Mouse (Mus musculus) forebrain, postnatal 0 days (tissue): ENCODE measurements around the gene Gdf1. TPM values are rescaled to one million over a fixed set of nuclear protein-coding genes. Genes with fewer than 3 reads are reported as not detected.

Experiments
- ATAC-seq: fragments of 200-750 bp; cut with Nextera tagmentation; 2 replicates; pipeline ENCODE4 v1.8.0; 2017; ENCODE audit warnings: mild to moderate bottlenecking, moderate library complexity
- DNase-seq: peaks from one replicate; pipeline ENCODE4 v3.0.0-alpha.2; 2015
- H3K27ac ChIP-seq: fragments of 300-500 bp; sonication (generic); 2 replicates; pipeline ENCODE4 v1.5.1; 2014; ENCODE audit warnings: low read depth, mild to moderate bottlenecking, antibody characterized with exemption, low read length, moderate library complexity, mixed read lengths
- H3K27me3 ChIP-seq: fragments of 300-500 bp; sonication (generic); 2 replicates; pipeline ENCODE4 v1.6.1; 2014; ENCODE audit warnings: mild to moderate bottlenecking, low read length, mixed read lengths; ENCODE audit not compliant: insufficient read depth
- H3K36me3 ChIP-seq: fragments of 300-500 bp; sonication (generic); 2 replicates; pipeline ENCODE4 v1.6.1; 2014; ENCODE audit warnings: mild to moderate bottlenecking, moderate library complexity; ENCODE audit not compliant: insufficient read depth
- H3K4me1 ChIP-seq: fragments of 300-500 bp; sonication (generic); 2 replicates; pipeline ENCODE4 v1.6.1; 2014; ENCODE audit warnings: antibody characterized with exemption; ENCODE audit not compliant: insufficient read depth
- H3K4me2 ChIP-seq: fragments of 300-500 bp; sonication (generic); 2 replicates; pipeline ENCODE4 v1.6.1; 2014; ENCODE audit warnings: low read depth, mild to moderate bottlenecking, moderate library complexity
- H3K4me3 ChIP-seq: fragments of 300-500 bp; sonication (generic); 2 replicates; pipeline ENCODE4 v1.5.1; 2014; ENCODE audit warnings: low read depth, low read length, mixed read lengths
- H3K9ac ChIP-seq: fragments of 300-500 bp; sonication (generic); 2 replicates; pipeline ENCODE4 v1.6.1; 2014; ENCODE audit warnings: mild to moderate bottlenecking
- H3K9me3 ChIP-seq: fragments of 300-500 bp; sonication (generic); 2 replicates; pipeline ENCODE4 v1.6.1; 2016; ENCODE audit warnings: low read length
- CTCF ChIP-seq: sonication (generic); IDR thresholded peaks from 2 replicates; pipeline ENCODE4 v1.5.1; 2016; ENCODE audit warnings: antibody characterized with exemption, control low read depth, low read depth
- WGBS: fragments of 180-500 bp; shearing (Covaris S2); extraction: QIAGEN DNeasy Blood & Tissue Kit; methylation state at CpG from one replicate; pipeline ENCODE4 v1.1.7; 2014; 5-methylcytosine and 5-hydroxymethylcytosine counted together
- polyA plus RNA-seq: library from polyadenylated mRNA; unstranded; fragments of >200 nt; fragmentation: Nextera tagmentation; extraction: Ambion mirVana; gene quantifications from 2 replicates; pipeline ENCODE4 v1.2.1, GENCODE M21; 2015
- total RNA-seq: library from RNA; depleted of rRNA; stranded (reverse); fragments of >200 nt; gene quantifications from 2 replicates; pipeline ENCODE4 v1.2.3, GENCODE M21; 2014

Gdf1 gene
- total and polyA plus RNA-seq, 2 experiments from 2014 or later: 6.2 to 8.1 TPM

DNA sequence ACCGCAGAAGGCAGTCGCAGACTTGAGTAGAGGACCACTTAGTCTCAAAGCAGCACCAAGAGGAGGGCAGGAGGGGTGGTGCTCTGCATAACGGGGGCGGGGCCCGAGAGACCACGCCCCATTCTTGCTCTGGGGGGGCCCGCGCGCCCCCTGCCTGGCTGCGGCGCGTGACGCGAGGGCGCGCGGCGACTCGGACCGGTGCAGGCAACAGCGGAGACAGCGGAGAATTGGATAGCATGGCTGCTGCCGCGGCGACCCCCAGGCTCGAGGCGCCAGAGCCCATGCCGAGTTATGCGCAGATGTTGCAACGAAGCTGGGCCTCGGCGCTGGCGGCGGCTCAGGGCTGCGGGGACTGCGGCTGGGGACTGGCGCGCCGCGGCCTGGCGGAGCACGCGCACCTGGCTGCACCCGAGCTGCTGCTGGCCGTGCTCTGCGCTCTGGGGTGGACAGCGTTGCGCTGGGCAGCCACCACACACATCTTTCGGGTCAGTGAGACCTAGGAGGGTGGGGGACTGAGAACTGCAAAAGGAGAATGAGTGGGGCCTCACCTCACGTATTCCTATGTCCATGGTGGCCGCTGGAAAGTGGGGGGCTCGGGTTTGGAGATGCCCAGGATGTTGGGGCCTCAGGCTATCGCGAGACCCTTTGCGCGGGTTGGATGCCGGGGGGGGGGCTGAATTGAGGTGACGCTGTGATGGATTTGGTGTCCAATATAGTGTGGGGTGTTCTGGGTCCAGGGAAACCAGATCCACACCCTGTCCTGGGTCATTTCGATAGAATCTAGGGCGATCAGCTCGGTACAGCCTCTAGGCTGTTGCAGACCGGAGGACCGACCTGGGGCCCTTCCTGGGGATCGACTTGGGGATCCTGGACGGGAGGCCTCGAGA, 13.8 kb upstream of the Gdf1 start, which contains the start of gene Cers1:
Gene Cers1, plus strand, starts transcription at position 152 of the 887 bp plus-strand sequence.
- Histone ChIP-seq H3K27ac (peak within 1 kb of the TSS; percentile 97), H3K9ac (peak within 1 kb of the TSS; percentile 96), H3K4me2 (peak within 1 kb of the TSS; percentile 74), H3K4me3 (peak within 1 kb of the TSS; percentile 73), H3K36me3 (peaks cover 46% of the 10 kb centered on the region), H3K4me1 (peaks cover 16% of the 10 kb centered on the region), H3K9me3 (no peaks in the 10 kb centered on the region), H3K27me3 (no peaks in the 10 kb centered on the region)
- DNase-seq (peak; percentile 84), ATAC-seq (peak; percentile 68)
- TF ChIP-seq CTCF: 0 out of 2 replicates have a peak, but pooled peaks have one; percentile 14
- WGBS: 3% methylated on average over 66 of the region's 66 CpGs

DNA sequence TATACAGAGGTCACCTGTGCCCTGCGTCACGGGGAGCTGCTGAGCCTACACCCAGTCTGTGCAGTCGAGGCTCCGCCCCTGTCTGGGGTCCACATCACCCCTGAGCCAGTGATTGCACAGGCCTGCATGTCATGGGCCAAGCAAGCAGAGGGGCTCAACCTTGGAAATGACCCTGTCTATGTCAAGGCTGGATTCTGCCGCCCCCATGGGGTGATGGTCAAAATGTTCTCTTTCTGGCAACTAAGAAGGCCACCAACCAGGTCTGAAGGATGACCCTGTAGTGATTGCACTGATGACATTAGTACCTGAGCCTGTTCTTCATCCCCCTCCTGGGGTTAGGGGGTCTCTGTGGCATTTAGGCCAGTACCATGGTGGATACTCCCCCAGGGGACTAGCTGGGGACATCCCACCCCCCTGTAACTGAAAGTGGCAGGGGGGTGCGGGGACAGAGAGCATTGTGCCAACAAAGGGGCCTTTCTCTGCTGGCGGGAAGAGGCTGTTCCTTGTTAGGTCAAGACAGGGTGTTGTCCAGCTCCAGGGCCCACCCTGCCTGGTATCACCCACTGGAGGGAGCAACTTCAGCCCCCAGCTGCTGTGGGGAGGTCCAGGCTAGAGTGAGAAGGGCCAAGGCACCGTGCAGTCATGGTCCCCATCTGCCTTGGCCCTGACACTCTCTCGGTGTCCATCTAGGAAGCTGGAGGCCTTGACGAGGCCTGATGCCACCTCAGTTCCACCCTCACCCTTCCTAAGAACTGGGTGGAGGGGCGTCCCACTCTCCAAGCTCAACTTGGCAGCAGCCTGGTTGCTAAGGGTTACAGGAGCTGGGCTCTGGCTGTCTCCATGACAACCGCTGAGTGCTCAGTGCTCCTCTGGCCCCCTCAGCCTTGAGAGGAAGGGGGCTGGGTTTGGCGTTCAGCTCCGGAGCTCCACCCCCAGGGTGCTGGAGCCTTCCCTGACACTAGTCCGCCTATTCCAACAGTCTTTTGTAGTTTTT, 12.8 kb upstream of the Gdf1 start:
- peak; percentile 91 for ATAC-seq
- Histone ChIP-seq H3K27me3 (no peaks in the 10 kb centered on the region), H3K9me3 (no peaks in the 10 kb centered on the region), H3K9ac (peak overlapping the region; percentile 96), H3K27ac (peak overlapping the region; percentile 97), H3K4me1 (peaks cover 16% of the 10 kb centered on the region), H3K36me3 (peaks cover 46% of the 10 kb centered on the region), H3K4me2 (peak overlapping the region; percentile 74), H3K4me3 (peak overlapping the region; percentile 73)
- WGBS: 5% methylated on average over 15 of the region's 15 CpGs
- DNase-seq: peak; percentile 96
- peak; percentile 14 for TF ChIP-seq CTCF

DNA sequence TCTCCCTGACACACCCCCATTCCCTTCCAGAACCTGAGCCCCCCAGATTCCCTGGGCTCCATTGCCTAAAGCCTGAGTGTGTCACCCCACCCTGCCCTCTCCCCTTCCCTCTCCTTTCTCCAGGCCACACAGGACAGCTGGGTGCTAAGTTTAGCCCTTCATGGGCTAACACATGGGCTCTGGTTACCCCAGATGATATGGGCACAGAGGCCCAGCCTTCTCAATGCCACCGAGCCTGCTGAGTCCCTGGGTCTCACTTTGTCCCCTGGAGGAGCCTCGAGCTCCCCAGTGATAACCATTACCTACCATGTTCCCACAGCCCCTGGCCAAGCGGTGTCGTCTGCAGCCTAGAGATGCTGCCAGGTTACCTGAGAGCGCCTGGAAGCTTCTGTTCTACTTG, 11.7 kb upstream of the Gdf1 start:
- peak overlapping the region; percentile 97; the same call in 1 of the 2 replicates for H3K27ac ChIP-seq
- H3K4me3 ChIP-seq: no peak overlapping the region
- no peaks in the 10 kb centered on the region for H3K27me3 ChIP-seq
- DNase-seq (no peak), ATAC-seq (no peak)
- peak overlapping the region; percentile 74 for H3K4me2 ChIP-seq
- no peaks in the 10 kb centered on the region for H3K9me3 ChIP-seq
- H3K9ac ChIP-seq: peak overlapping the region; percentile 96
- no peak for TF ChIP-seq CTCF
- 81% methylated on average over 5 of the region's 5 CpGs for WGBS
- peaks cover 16% of the 10 kb centered on the region for H3K4me1 ChIP-seq
- H3K36me3 ChIP-seq: peaks cover 48% of the 10 kb centered on the region

DNA sequence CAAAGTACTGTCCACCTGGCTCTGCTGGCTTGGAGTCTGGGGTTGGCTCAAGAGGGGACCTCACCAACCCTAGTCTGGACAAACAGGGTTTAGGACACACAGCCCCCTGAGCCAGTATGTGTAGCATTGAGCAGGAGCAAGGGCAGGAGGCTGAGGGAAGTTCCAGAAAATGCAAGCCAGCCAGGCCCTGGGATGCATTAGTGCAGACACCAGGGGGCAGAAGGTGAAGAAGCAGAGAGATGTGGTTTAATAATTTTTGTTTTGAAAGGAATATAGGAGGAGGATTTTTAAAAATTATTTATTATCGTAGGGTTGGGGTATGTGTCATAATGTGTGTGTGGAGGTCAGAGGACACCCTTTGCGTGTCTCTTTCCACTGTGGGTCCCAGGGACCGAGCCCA, 5.9 kb upstream of the Gdf1 start:
- DNase-seq: no peak
- no peak overlapping the region for H3K4me2 ChIP-seq

DNA sequence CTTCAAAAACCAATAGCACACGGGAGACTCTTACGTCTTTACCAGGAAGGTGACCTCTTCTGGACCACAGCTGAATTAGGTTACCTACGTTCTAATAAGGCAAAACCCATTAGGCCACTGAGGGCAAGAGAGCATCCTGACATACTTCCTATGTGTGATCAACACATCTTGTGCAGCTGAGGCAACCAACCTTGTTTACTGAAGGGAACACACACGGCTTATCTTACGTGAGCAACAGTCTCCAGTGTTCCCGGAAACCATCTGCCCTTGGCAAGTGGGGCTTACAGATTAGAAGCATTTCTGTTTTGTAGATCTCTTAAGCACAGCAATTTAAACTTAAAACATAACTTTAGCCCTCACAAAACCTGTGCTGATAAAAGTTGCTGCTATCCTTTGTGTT, 2.1 kb upstream of the Gdf1 start:
- WGBS: 86% methylated on average over 6 of the region's 6 CpGs
- no peak for DNase-seq
- H3K4me2 ChIP-seq: no peak overlapping the region
- peaks cover 9% of the 10 kb centered on the region; the same call in 1 of the 2 replicates for H3K4me1 ChIP-seq
- TF ChIP-seq CTCF: no peak
- peaks cover 79% of the 10 kb centered on the region for H3K36me3 ChIP-seq
- no peak for ATAC-seq
- no peaks in the 10 kb centered on the region for H3K9me3 ChIP-seq
- no peak overlapping the region for H3K4me3 ChIP-seq
- H3K27ac ChIP-seq: no peak overlapping the region
- H3K9ac ChIP-seq: no peak overlapping the region
- H3K27me3 ChIP-seq: no peaks in the 10 kb centered on the region

More for the DNA sequence above, 5.9 kb upstream of the Gdf1 start:
- no peaks in the 10 kb centered on the region for H3K9me3 ChIP-seq
- no peaks in the 10 kb centered on the region for H3K4me1 ChIP-seq
- no peak for ATAC-seq
- H3K4me3 ChIP-seq: no peak overlapping the region
- TF ChIP-seq CTCF: no peak
- WGBS: 95% methylated on average over 3 of the region's 3 CpGs
- H3K9ac ChIP-seq: no peak overlapping the region
- no peaks in the 10 kb centered on the region for H3K27me3 ChIP-seq
- H3K36me3 ChIP-seq: peaks cover 76% of the 10 kb centered on the region
- no peak overlapping the region for H3K27ac ChIP-seq

DNA sequence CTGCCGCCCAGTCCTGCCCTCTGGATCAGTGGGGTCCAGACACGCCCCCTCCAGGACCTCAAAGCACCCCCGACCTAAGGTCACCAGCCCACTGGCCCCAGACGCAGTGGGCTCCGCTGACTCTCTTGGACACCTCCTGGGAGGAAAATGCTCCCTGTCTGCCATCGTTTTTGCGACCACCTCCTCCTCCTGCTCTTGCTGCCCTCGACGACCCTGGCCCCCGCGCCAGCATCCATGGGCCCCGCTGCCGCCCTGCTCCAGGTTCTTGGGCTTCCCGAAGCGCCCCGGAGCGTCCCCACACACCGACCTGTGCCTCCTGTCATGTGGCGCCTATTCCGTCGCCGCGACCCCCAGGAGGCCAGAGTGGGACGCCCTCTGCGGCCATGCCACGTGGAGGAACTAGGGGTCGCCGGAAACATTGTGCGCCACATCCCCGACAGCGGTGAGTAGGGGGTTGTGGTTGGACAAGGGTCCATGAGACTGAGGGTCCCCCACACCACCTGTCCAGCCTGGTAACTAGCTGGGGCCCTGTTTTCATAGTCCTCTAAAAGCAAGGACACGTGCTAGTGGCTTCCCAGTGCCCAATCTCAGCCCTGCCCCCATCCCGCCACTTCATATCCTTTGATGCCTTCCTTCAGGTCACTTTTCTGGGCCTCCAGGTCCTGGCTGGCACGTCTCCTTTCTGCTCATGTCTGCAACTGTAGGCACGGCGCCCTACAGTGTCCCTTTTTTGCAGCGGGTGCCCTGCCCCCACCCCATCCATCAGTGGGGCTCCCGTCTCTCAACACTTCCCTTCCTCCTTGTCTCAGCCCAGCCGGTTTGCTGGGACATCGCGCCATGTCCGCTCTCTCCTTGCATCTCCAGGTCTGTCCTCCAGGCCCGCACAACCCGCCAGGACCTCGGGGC, 471 bp downstream of the Gdf1 start:
- 15% methylated on average over 45 of the region's 45 CpGs for WGBS
- Histone ChIP-seq H3K4me3 (no peak overlapping the region), H3K27ac (no peak overlapping the region), H3K4me1 (peaks cover 9% of the 10 kb centered on the region; the same call in 1 of the 2 replicates), H3K9ac (0 out of 2 replicates have a peak overlapping the region, but pooled peaks have one; percentile 14), H3K4me2 (peak overlapping the region; percentile 10; the same call in 1 of the 2 replicates), H3K9me3 (no peaks in the 10 kb centered on the region), H3K36me3 (peaks cover 82% of the 10 kb centered on the region), H3K27me3 (no peaks in the 10 kb centered on the region)
- DNase-seq (no peak), ATAC-seq (peak; percentile 4)
- TF ChIP-seq CTCF: no peak
